Mouse (Mus musculus) left cerebral cortex, adult 8-10 months (tissue): ENCODE results near the gene Gm4491. TPM values are rescaled to one million over a fixed set of nuclear protein-coding genes. Genes with fewer than 3 reads are reported as not detected.

Experiments
- DNase-seq, 2 experiments: peaks; one replicate each; pipeline ENCODE4 v3.0.0; 2022; ENCODE audit warnings: low spot score in 2 of 2
- total RNA-seq, 4 experiments: library from RNA; stranded (reverse); gene quantifications; 2 replicates each; pipeline ENCODE4 v1.2.4; 2022

Gm4491 gene
- 1 to 10 TPM in 1 of 4 experiments, under 1 TPM in 3; 0.43 to 1.3 (median 0.63) TPM for total RNA-seq

DNA sequence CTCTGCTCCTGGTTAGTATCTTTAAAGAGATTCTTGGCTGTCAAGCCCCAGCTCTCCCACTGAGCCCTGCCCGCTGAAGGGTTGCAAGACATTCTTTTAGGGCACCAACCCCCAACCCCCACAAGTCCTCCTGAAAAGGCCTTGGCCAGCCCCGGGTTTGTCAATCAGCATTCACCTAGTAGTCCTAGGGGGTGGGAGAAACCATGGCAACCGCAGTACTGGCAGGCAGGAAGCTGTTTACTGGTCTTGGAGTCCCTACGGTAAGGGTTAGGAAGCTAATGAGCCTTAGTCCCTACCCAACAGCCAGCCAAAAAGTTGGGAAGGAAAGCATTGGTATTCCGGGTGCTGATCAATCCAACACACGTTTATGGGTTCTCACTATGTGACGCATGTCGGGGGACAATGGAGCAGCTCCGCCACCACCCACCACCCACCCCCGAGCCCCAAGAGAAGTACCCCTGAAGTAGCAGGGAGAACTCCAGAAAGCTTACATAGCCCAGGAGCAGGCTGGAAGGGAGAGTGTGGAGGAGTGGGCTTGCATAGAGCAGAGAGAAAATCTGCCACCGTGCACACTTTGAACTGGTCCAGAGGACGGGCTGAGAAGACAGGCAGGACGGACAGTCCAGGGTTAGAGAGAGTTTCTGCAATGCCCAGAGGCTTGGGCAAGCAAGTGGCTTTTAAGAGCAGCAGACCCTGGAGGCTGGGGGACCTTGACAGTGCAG lies at the start of gene Gm4491:
TSS of gene Gm4491 (minus strand) at position 61 of the 722 bp plus-strand sequence.
- peak in 1 of 2 experiments; percentile 82 for DNase-seq

- DNase-seq: peak in 1 of 2 experiments; percentile 12
Measured at GRCm38 (mm10) chr14:57161833-57162232, 46.1 kb upstream of the Gm4491 start.

DNA sequence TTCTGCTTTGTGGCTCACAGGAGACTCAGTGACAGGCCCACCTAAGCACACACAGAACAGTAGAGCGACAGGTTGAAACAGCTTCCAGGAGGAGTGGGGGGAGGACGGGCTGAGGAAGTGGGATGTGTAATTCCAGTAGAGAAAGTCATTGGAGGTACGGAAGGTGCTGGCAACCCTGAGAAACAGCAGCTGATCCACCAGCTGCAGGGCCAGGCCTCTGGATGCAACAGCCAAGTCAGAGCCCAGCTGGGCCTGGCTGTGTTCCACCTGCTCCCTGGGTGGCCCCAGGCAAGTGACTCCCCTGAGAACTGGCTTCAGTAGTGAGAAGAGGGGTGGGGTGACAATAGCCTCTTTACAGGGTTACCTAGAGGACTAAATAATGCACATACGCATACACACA lies 45.5 kb upstream of the Gm4491 start:
- peak in 1 of 2 experiments; percentile 27 for DNase-seq

- no peak for DNase-seq
Measured at GRCm38 (mm10) chr14:57154916-57155315, 39.2 kb upstream of the Gm4491 start.

DNA sequence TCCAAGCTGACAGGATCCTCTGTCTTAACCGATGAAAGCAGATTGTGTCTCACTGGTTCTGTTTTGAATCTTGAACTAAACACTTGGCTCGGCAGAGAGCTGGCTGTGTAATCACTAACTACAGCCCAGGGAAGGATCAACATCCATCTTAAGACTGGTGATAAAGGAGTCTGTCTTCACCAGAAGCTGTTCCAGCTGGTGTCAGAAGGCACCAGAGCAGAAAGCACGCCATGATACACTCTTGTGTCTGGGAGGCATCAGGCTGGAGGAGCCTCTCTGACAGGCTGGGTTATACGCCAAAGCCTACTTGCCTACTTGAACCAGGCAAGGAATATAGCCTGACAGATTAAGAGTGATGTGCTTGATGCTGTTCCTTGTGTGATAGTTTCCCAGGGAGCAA lies 30.1 kb upstream of the Gm4491 start:
- no peak for DNase-seq

DNA sequence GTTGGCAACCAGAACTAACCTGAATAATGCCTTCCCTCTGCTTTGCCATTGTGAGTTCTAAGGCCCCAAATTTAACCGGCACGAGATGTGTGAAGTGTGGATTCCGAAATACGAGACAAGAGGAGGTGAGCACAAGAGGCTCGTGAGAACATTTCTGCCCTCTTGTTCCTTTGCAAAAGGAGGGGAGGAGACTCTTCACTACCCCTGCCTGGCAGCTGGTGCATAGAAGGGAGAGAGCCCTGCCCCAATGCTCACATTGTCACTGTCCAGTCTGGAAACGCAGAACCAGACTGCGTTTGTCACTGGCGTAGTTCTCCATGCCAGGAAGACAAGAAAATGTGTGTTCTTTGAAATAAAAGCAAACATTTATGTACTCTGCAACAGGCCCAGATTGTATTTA lies 19.6 kb upstream of the Gm4491 start:
- no peak for DNase-seq

DNA sequence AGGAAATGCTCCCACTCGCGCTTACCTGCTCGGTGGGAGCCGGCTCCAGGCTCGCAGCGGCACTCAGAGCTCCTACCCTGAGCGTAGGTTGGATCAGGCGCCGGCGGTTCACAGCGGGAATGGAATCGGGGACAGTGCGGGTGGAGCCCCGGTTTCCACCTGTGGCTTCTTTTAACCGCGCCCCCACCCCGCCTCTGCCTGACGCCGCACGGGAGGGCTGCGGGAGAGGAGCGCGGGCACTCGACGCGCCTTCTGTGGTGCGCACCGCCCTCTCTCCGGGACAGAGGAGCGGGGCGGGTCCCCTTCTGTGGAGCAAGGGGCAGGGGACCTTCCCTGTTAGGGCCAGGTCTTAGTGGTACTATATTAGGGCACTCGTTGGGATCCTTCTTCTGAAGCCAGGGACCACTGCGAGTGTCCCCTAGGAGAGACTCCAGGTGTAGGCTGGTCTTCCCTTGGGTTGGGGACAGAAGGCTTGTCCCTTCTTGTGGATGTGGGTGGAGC lies 17.5 kb upstream of the Gm4491 start, which contains the start of gene Gjb6:
TSS of gene Gjb6 (minus strand) at position 451 of the 501 bp plus-strand sequence.
- DNase-seq: no peak

GRCm38 (mm10) chr14:57127383-57127782 lies 11.7 kb upstream of the Gm4491 start:
- no peak for DNase-seq

DNA sequence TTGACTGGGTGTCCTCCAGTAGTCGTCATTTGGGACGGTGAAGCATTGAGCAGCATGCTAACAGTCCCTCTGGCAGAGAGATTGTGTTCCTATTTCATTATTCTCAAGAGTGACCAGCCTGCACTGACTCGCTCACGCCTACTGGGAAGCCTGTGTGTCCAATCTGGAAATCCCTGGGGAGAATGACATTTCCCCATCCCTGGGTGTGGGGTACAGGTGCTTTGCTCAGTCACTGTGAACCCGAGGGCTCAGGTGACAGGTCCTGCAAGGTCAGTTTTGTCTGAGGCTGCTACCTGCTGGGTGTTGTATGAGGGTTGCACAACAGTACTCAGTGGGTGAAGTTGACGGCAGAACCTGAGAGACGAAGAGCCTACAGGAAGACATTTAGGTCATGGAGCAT lies 6.6 kb upstream of the Gm4491 start:
- no peak for DNase-seq

- no peak for DNase-seq
Measured at GRCm38 (mm10) chr14:57109194-57109593, 6.5 kb downstream of the Gm4491 start.

DNA sequence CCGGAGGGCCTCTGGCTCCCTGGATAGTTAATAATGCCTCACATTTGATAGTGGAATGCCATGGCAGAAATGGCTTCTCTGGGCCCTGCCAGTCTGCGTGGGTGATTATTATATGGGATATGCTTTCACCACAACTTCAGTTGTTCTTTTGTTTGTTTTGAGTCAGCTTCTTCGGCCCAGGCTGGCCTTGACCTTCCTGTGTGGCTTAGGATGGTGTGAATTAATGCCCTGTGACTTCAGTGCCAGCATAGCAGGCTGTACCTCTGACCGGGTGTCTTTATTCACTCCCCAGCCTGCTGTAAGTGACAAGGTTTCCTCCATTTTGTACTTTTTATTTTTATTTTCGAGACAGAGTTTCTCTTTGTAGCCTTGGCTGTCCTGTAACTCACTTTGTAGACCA lies 7.8 kb downstream of the Gm4491 start:
- no peak for DNase-seq

DNA sequence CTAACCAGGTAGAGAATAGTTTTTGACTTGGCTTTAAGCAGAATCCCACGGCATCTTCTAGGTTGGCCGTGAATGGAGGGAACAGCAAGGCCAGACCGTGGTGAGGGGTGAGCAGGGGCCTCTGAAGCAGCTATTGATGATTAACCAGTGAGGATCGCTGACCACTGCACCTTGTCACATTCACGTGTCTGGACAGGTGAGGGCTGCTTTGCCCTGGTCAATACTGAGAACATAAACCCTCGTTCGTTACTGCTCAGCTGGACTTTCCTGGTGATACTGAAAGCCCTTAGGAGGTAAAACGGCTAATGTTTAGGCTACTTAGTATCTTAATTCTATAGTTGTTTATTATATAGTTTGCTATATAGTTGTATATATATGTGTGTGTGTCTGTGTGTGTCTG lies 8.6 kb downstream of the Gm4491 start:
- no peak for DNase-seq

DNA sequence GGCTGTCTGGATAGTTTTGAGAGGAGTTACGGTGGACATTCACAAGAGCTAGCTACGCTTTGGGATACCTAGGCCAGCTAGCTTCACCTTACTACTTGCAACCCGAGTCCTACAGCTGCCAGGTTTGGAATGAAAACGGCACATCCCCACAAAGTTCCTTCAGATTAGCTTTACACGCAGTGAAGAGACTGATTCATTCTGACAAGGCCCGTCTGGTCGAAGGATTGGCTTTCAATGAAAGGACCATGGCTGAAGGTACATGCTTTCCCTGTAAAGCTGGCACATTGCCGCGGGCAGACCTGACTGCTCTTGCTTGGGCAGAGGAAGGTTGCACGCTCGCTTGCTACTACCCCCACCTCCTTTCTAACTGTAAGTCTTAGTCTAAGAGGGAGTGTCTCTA lies 10.0 kb downstream of the Gm4491 start:
- DNase-seq: no peak

DNA sequence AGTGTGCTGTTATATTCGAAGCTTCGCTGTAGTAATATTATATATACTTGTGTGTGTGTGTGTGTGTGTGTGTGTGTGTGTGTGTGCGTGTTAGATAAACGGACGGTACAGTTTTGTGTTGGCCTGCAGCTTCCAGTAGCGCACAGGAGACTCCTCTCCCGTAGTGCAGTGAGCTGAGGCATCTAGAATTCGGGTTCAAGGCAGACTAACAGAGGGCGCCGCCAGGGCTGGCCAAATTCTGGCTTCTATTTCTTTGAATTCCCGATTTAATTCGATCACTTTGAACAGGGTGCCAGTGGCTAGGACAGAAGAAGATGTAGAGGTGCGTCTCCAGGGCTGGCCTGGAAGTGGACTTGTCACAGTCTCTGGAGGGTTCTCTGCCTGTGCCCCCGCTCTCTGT lies 10.6 kb downstream of the Gm4491 start:
- DNase-seq: no peak

DNA sequence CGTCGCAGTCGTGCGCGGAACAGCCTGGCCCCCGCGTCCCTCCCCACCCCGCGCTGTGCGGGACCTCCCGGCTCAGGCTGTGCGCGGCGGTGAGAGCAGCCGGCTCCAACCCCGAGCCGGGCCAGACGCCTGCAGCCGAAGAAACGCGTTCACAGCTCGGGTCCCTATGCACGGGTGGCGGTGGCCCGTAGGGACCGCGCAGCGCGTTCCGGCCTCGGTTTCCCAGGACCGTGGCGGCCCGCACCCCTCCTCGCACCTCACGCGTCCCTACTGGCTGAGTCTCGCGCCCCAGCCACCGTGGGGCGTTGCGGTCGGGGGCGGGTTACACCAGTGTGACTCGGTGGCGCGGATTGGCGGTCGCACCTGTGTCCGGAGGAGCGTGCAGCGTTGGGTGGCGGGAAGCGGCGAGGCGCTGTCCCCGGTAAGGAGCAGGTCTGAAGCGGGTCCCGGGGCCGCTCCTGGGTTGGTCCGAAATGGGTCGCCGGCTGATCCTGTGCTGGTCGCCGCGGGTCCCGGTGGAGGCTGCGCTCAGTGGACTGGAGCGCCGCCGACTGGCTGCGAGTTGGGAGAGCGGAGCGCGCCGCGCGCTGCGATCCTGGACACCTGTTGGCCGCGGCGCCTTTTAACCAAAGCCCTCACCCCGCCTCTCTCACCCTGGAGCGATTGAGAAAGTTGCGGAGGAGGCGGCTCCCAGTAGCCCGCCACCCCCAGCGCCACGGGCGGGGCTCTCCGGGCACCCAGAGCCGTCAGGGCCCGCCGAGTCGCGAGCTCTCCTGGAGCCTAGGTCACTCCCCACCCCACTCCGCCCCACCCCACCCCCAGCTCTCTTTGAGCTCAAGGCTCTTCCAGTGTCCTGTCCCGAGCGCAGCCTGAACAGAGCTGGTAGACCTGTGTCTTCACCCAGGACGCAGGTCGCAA lies 11.3 kb downstream of the Gm4491 start, which contains the start of gene Gjb2:
TSS of gene Gjb2 (minus strand) at position 597 of the 918 bp plus-strand sequence.
- DNase-seq: no peak

GRCm38 (mm10) chr14:57103711-57104105 lies 12.0 kb downstream of the Gm4491 start:
- DNase-seq: no peak

- DNase-seq: no peak
Measured at GRCm38 (mm10) chr14:57103121-57103520, 12.6 kb downstream of the Gm4491 start.

GRCm38 (mm10) chr14:57101623-57102022 lies 14.1 kb downstream of the Gm4491 start:
- DNase-seq: no peak

- no peak for DNase-seq
Measured at GRCm38 (mm10) chr14:57095855-57096254, 19.8 kb downstream of the Gm4491 start.

DNA sequence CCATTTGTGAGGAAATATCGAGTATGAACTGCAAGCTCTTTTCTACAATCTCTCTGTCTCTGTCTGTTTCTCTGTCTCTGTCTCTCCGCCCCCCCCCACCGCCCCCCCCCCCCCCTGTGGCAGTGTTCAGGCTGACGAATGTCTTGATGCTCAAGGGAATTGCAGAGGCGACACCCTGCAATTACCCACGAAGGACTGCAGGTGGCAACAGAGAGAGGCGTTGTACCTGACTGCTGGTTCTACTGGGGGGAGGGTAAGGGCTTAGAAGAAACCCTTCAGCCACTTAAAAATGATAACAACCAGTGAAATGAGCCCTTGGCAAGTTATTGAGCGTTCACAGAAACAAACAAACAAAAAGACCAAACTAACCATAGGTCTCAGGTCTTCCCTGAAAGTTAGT lies 22.7 kb downstream of the Gm4491 start:
- peak in 1 of 2 experiments; percentile 38 for DNase-seq

- no peak for DNase-seq
Measured at GRCm38 (mm10) chr14:57090001-57090400, 25.7 kb downstream of the Gm4491 start.

DNA sequence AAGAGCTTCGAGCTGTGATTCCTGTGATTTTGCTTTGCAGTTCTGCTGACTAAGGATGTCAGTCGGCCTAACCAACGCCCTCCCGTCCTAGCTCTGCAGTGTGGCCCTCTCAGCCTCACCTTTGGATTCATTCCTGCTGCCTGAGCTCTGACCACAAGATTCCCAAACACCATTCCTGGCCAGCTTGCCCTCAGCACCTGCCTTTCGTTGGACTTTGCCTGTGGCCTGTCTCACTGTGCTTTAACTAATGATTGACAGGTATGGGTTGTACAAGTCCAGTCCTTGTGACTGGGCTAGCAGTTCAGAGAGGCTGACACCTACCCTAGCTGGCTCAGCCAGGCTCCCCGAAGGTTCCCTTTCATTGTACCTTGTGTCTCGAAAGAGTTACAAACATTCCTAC lies 26.6 kb downstream of the Gm4491 start:
- no peak for DNase-seq
